Mouse (Mus musculus) lung, postnatal 0 days (tissue): ENCODE data around the gene Dynlt1f.
"Not testable (repeated sequence)": the region's sequence is repeated elsewhere in the genome, so short reads cannot be mapped to it uniquely, and the experiment has no call there.

Experiments used
- CTCF ChIP-seq: IDR thresholded peaks from 2 replicates; pipeline ENCODE4 v1.5.1; 2016; ENCODE audit warnings: antibody characterized with exemption, mild to moderate bottlenecking
- EP300 ChIP-seq: IDR thresholded peaks from 2 replicates; pipeline ENCODE4 v1.6.1; 2016; ENCODE audit warnings: antibody characterized with exemption, mild to moderate bottlenecking, control low read depth

DNA sequence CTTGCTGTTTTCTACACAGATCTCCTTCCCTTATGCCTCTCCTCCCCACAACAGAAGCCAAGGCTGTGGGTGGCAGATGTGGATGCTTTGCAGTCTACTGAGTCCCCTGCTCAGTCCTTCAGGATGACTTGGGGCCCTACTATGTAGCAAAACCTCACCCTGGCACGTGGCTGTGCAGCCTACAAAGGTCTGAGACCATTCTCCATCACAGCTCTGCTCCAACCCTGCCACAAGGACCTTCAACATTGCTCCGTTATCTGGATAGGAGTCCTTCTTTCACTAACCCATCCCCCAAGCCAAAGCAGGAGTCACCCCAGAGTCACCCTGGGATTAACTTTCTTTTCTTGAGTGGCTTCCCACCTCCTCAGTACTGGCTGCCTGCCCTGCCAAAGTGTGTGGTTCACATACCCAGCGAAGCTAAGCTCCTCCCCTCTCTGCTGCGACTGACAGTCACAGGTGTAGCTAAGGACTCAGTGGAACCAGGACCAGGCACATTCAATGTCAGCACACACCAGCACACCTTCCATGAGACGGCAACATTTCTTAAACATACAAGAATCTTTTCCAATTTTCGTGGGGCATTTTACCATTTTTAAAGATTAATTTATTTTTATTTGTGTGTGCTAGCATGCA lies 30.7 kb downstream of the Dynlt1f start:
- TF ChIP-seq CTCF, EP300: not testable (repeated sequence)
